Mouse (Mus musculus): ENCODE measurements around the gene Grik5. TPM values are rescaled to one million over a fixed set of nuclear protein-coding genes. Genes with fewer than 3 reads are reported as not detected.
A peak's percentile ranks its signal among the peaks of the same experiment; 100 is the strongest.

Grik5 gene
- 1 to 10 TPM; 2.4 to 3.1 TPM for total RNA-seq (2021)
- long read RNA-seq, experiment 1, partial matches to known transcripts, result 0 of 3 reads
- long read RNA-seq, experiment 1, other reads (novel, unspliced or antisense), result 2 of 3 reads
- long read RNA-seq, experiment 2, partial matches to known transcripts, result 1 of 7 reads
- long read RNA-seq, experiment 2, other reads (novel, unspliced or antisense), result 3 of 7 reads

GRCm38 (mm10) chr7:25071979-25072715 lies at the start of gene Grik5, which contains the start of gene Zfp574:
Grik5 (minus strand) TSS chr7:25072346.
Zfp574 (plus strand) TSS chr7:25072567.
- TF ChIP-seq CTCF (IDR thresholded peaks at IDR 0.05), result no peak
- Histone ChIP-seq H3K4me3 (peak within 1 kb of the TSS; percentile 83), H3K27ac (peak within 1 kb of the TSS; percentile 78)
- intact Hi-C loops (cut with DNase I), result loop anchor here (10.0 kb wide), 1 partner anchor 683 kb away; the partner anchor contains the start of gene Hnrnpul1
- DNase-seq, result peak; percentile 34

- intact Hi-C loops (cut with DNase I), result no loop called here
- TF ChIP-seq CTCF (IDR thresholded peaks at IDR 0.05), result no peak
- DNase-seq, result no peak
- Histone ChIP-seq H3K27ac (no peak overlapping the region), H3K4me3 (no peak overlapping the region)
Observed at GRCm38 (mm10) chr7:25121240-25121786, 49.2 kb upstream of the Grik5 start.

DNA sequence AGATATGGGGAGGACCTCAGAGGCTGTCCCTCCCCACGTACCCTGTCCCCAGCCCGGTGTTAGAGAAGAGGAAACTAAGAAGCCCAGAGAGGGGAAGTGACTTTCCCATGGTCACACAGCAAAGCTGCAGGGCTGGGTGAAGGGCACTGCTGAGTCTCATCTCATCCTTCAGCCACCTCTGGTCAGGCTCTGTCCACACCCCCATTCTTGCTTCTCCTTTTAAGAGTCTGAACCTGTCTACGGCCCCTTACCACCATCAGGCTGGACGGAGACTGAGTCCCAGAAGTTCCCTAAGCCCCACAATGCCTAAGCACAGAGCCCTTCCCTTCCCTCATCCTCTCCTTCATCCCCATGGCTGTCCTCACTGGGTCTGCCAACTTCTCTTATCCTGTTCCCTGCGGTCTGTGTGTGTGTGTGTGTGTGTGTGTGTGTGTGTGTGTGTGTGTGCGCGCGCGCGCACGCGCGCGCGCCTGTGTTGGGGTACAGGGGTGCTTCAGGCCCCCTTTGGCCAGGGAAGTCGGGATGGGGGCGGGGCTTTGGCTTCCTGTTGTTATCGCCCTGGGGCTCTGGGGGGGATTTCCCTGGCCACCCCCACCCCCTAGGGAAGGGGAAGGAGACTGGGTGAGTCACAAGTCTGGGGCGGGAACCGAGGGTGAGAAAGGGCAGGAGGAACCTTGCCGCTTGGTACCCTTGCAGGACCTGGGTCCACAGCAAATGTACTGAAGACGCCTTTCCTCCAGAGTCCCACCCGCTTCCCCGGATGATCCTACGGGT lies 48.1 kb upstream of the Grik5 start:
- Histone ChIP-seq H3K4me3 (no peak overlapping the region), H3K27ac (no peak overlapping the region)
- no peak for TF ChIP-seq CTCF (IDR thresholded peaks at IDR 0.05)
- peak; percentile 45 for DNase-seq
- intact Hi-C loops (cut with DNase I), result no loop called here

DNA sequence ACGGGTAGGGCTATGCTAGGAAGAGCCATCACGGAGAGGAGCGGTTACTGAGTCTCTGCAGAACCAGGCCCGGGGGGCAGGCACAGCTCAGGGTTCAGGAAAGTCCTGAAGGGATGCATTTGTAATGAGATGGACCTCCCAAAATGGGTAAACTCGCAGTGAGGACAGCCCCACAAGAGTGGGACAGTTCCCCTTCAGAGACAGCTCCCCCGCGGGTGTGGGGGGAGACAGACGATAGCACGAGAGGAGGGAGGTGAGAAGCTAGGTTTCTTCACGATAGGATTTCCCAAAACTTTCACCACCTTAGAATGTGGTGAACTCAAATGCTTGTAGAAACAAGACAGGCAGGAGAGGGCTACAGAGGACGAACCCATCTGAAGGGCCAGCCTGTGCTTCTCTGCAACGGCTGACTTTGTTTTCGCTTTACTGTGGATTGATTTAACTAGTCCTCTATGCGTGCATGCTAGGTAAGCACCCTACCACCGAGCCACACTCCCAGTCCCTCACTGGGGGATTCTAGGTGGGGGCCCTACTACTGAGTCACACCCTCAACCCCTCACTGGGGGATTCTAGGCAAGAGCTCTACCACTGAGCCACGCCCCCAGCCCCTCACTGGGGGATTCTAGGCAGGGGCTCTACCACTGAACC lies 40.9 kb upstream of the Grik5 start:
- intact Hi-C loops (cut with DNase I), result no loop called here
- Histone ChIP-seq H3K4me3 (no peak overlapping the region), H3K27ac (no peak overlapping the region)
- DNase-seq, result no peak
- no peak for TF ChIP-seq CTCF (IDR thresholded peaks at IDR 0.05)

GRCm38 (mm10) chr7:25112178-25112955 lies 40.2 kb upstream of the Grik5 start:
- Histone ChIP-seq H3K4me3 (no peak overlapping the region), H3K27ac (no peak overlapping the region)
- intact Hi-C loops (cut with DNase I), result no loop called here
- no peak for DNase-seq
- TF ChIP-seq CTCF (IDR thresholded peaks at IDR 0.05), result no peak

GRCm38 (mm10) chr7:25110336-25110735 lies 38.2 kb upstream of the Grik5 start:
- Histone ChIP-seq H3K27ac (no peak overlapping the region), H3K4me3 (no peak overlapping the region)
- no peak for DNase-seq
- TF ChIP-seq CTCF (IDR thresholded peaks at IDR 0.05), result no peak
- intact Hi-C loops (cut with DNase I), result no loop called here

DNA sequence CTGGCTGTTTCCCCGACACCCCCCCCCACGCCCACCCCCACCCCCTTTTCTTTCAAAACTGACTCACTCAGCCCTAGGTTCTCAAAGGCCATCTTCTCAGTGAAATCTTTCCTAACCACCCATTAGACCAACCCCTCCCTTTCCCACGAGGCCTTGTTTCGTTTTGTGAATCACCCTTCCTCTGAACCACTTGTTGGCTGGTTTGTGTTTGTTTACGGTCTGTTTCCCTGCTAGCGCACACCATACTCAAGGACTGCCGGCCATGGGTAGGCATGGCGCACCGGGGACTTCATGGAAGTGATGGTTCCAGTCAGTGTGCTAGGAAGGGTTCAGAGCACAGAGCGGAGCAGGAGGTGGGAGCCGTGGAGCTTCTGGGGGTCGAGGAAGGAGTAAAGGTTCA lies 37.2 kb upstream of the Grik5 start:
- no peak overlapping the region for H3K27ac ChIP-seq
- intact Hi-C loops (cut with DNase I), result no loop called here
- TF ChIP-seq CTCF (IDR thresholded peaks at IDR 0.05), result no peak

GRCm38 (mm10) chr7:25106790-25107502 lies 34.8 kb upstream of the Grik5 start:
- intact Hi-C loops (cut with DNase I), result no loop called here
- H3K27ac ChIP-seq, result no peak overlapping the region

More for the DNA sequence above, 37.2 kb upstream of the Grik5 start:
- no peak overlapping the region for H3K4me3 ChIP-seq
- no peak for DNase-seq

GRCm38 (mm10) chr7:25105411-25106160 lies 33.4 kb upstream of the Grik5 start:
- intact Hi-C loops (cut with DNase I), result no loop called here
- Histone ChIP-seq H3K27ac (no peak overlapping the region), H3K4me3 (no peak overlapping the region)
- peak; percentile 93 for TF ChIP-seq CTCF (IDR thresholded peaks at IDR 0.05)
- DNase-seq, result peak; percentile 72

More at GRCm38 (mm10) chr7:25106790-25107502, 34.8 kb upstream of the Grik5 start:
- DNase-seq, result no peak
- no peak for TF ChIP-seq CTCF (IDR thresholded peaks at IDR 0.05)
- H3K4me3 ChIP-seq, result no peak overlapping the region

GRCm38 (mm10) chr7:25099581-25099980 lies 27.4 kb upstream of the Grik5 start:
- TF ChIP-seq CTCF (IDR thresholded peaks at IDR 0.05), result no peak
- intact Hi-C loops (cut with DNase I), result no loop called here
- no peak overlapping the region for H3K27ac ChIP-seq
- no peak for DNase-seq
- H3K4me3 ChIP-seq, result no peak overlapping the region
